Mouse (Mus musculus): ENCODE data around the gene Gucd1. TPM values are rescaled to one million over a fixed set of nuclear protein-coding genes. Genes with fewer than 3 reads are reported as not detected.

Gene Gucd1
- total and polyA plus RNA-seq, 2 experiments from 2014 or later: 12.6 to 41.2 TPM

GRCm38 (mm10) chr10:75327081-75327480 is 190.7 kb downstream of the Gucd1 start:
- DNase-seq (ENCODE audit: low spot score): no peak
- H3K27ac ChIP-seq (ENCODE audit: low read depth, low read length): no peak overlapping the region
- no peak for TF ChIP-seq CTCF (IDR thresholded peaks at IDR 0.05)
- H3K9ac ChIP-seq (replicated peaks; ENCODE audit: low read length, poor library complexity, severe bottlenecking): no peak overlapping the region
- H3K4me3 ChIP-seq (ENCODE audit: low read depth, low read length): no peak overlapping the region
- WGBS: 71% methylated on average over 11 of the region's 11 CpGs
- no peak for ATAC-seq (ENCODE audit: low FRiP score)
- H3K4me2 ChIP-seq (ENCODE audit: low read depth, low read length, poor library complexity, severe bottlenecking): no peak overlapping the region
- H3K4me1 ChIP-seq (ENCODE audit: insufficient read depth, low read length): no peaks in the 10 kb centered on the region
- no peaks in the 10 kb centered on the region for H3K36me3 ChIP-seq (ENCODE audit: insufficient read depth, low read length)
- no peaks in the 10 kb centered on the region for H3K27me3 ChIP-seq (ENCODE audit: insufficient read depth, low read length)
- no peaks in the 10 kb centered on the region for H3K9me3 ChIP-seq (ENCODE audit: low read length)

GRCm38 (mm10) chr10:75326553-75326952 is 191.2 kb downstream of the Gucd1 start:
- no peak overlapping the region for H3K27ac ChIP-seq (ENCODE audit: low read depth, low read length)
- no peak for TF ChIP-seq CTCF (IDR thresholded peaks at IDR 0.05)
- H3K27me3 ChIP-seq (ENCODE audit: insufficient read depth, low read length): no peaks in the 10 kb centered on the region
- ATAC-seq (ENCODE audit: low FRiP score): no peak
- no peak overlapping the region for H3K9ac ChIP-seq (replicated peaks; ENCODE audit: low read length, poor library complexity, severe bottlenecking)
- no peak for DNase-seq (ENCODE audit: low spot score)
- H3K36me3 ChIP-seq (ENCODE audit: insufficient read depth, low read length): no peaks in the 10 kb centered on the region
- no peak overlapping the region for H3K4me3 ChIP-seq (ENCODE audit: low read depth, low read length)
- no peaks in the 10 kb centered on the region for H3K9me3 ChIP-seq (ENCODE audit: low read length)
- no peaks in the 10 kb centered on the region for H3K4me1 ChIP-seq (ENCODE audit: insufficient read depth, low read length)
- no peak overlapping the region for H3K4me2 ChIP-seq (ENCODE audit: low read depth, low read length, poor library complexity, severe bottlenecking)
- 87% methylated on average over 3 of the region's 3 CpGs for WGBS

GRCm38 (mm10) chr10:75325821-75326220 is 192.0 kb downstream of the Gucd1 start:
- Histone ChIP-seq H3K4me3 (ENCODE audit: low read depth, low read length) (no peak overlapping the region), H3K27ac (ENCODE audit: low read depth, low read length) (no peak overlapping the region), H3K36me3 (ENCODE audit: insufficient read depth, low read length) (no peaks in the 10 kb centered on the region), H3K9me3 (ENCODE audit: low read length) (no peaks in the 10 kb centered on the region), H3K4me2 (ENCODE audit: low read depth, low read length, poor library complexity, severe bottlenecking) (no peak overlapping the region), H3K9ac (replicated peaks; ENCODE audit: low read length, poor library complexity, severe bottlenecking) (no peak overlapping the region), H3K4me1 (ENCODE audit: insufficient read depth, low read length) (no peaks in the 10 kb centered on the region), H3K27me3 (ENCODE audit: insufficient read depth, low read length) (no peaks in the 10 kb centered on the region)
- no peak for ATAC-seq (ENCODE audit: low FRiP score)
- 96% methylated on average over 23 of the region's 23 CpGs for WGBS
- no peak for TF ChIP-seq CTCF (IDR thresholded peaks at IDR 0.05)
- no peak for DNase-seq (ENCODE audit: low spot score)

GRCm38 (mm10) chr10:75324391-75324790 is 193.4 kb downstream of the Gucd1 start:
- Histone ChIP-seq H3K27me3 (ENCODE audit: insufficient read depth, low read length) (0 out of 2 replicates have a peak, but pooled peaks cover under 1% of the 10 kb centered on the region), H3K9me3 (ENCODE audit: low read length) (no peaks in the 10 kb centered on the region), H3K27ac (ENCODE audit: low read depth, low read length) (no peak overlapping the region), H3K9ac (replicated peaks; ENCODE audit: low read length, poor library complexity, severe bottlenecking) (no peak overlapping the region), H3K4me1 (ENCODE audit: insufficient read depth, low read length) (no peaks in the 10 kb centered on the region), H3K4me3 (ENCODE audit: low read depth, low read length) (no peak overlapping the region), H3K4me2 (ENCODE audit: low read depth, low read length, poor library complexity, severe bottlenecking) (no peak overlapping the region), H3K36me3 (ENCODE audit: insufficient read depth, low read length) (no peaks in the 10 kb centered on the region)
- no peak for TF ChIP-seq CTCF (IDR thresholded peaks at IDR 0.05)
- no peak for DNase-seq (ENCODE audit: low spot score)
- no peak for ATAC-seq (ENCODE audit: low FRiP score)
- 72% methylated on average over 10 of the region's 10 CpGs for WGBS

GRCm38 (mm10) chr10:75323986-75324385 is 193.8 kb downstream of the Gucd1 start:
- H3K9me3 ChIP-seq (ENCODE audit: low read length): no peaks in the 10 kb centered on the region
- TF ChIP-seq CTCF (IDR thresholded peaks at IDR 0.05): no peak
- no peak overlapping the region for H3K9ac ChIP-seq (replicated peaks; ENCODE audit: low read length, poor library complexity, severe bottlenecking)
- H3K27me3 ChIP-seq (ENCODE audit: insufficient read depth, low read length): peaks cover 4% of the 10 kb centered on the region; the same call in 1 of the 2 replicates
- H3K27ac ChIP-seq (ENCODE audit: low read depth, low read length): no peak overlapping the region
- no peaks in the 10 kb centered on the region for H3K4me1 ChIP-seq (ENCODE audit: insufficient read depth, low read length)
- WGBS: 89% methylated on average over 8 of the region's 8 CpGs
- H3K4me3 ChIP-seq (ENCODE audit: low read depth, low read length): no peak overlapping the region
- DNase-seq (ENCODE audit: low spot score) (no peak), ATAC-seq (ENCODE audit: low FRiP score) (no peak)
- H3K36me3 ChIP-seq (ENCODE audit: insufficient read depth, low read length): no peaks in the 10 kb centered on the region
- H3K4me2 ChIP-seq (ENCODE audit: low read depth, low read length, poor library complexity, severe bottlenecking): no peak overlapping the region

GRCm38 (mm10) chr10:75322966-75323365 is 194.8 kb downstream of the Gucd1 start:
- no peak for TF ChIP-seq CTCF (IDR thresholded peaks at IDR 0.05)

More at GRCm38 (mm10) chr10:75322966-75323365, 194.8 kb downstream of the Gucd1 start:
- no peaks in the 10 kb centered on the region for H3K4me1 ChIP-seq (ENCODE audit: insufficient read depth, low read length)
- no peak overlapping the region for H3K9ac ChIP-seq (replicated peaks; ENCODE audit: low read length, poor library complexity, severe bottlenecking)
- no peak overlapping the region for H3K27ac ChIP-seq (ENCODE audit: low read depth, low read length)
- ATAC-seq (ENCODE audit: low FRiP score) (no peak), DNase-seq (ENCODE audit: low spot score) (no peak)
- H3K9me3 ChIP-seq (ENCODE audit: low read length): no peaks in the 10 kb centered on the region
- no peaks in the 10 kb centered on the region for H3K36me3 ChIP-seq (ENCODE audit: insufficient read depth, low read length)
- peaks cover 15% of the 10 kb centered on the region for H3K27me3 ChIP-seq (ENCODE audit: insufficient read depth, low read length)
- no peak overlapping the region for H3K4me3 ChIP-seq (ENCODE audit: low read depth, low read length)
- H3K4me2 ChIP-seq (ENCODE audit: low read depth, low read length, poor library complexity, severe bottlenecking): no peak overlapping the region
- 45% methylated on average over 6 of the region's 6 CpGs for WGBS
